Mouse (Mus musculus): ENCODE data around the gene Ms4a3. TPM values are rescaled to one million over a fixed set of nuclear protein-coding genes. Genes with fewer than 3 reads are reported as not detected.

The Ms4a3 gene
- polyA plus RNA-seq (2015; fragmentation: Nextera tagmentation; extraction: Ambion mirVana): 29.8 and 33.2 TPM in 2 replicates

DNA sequence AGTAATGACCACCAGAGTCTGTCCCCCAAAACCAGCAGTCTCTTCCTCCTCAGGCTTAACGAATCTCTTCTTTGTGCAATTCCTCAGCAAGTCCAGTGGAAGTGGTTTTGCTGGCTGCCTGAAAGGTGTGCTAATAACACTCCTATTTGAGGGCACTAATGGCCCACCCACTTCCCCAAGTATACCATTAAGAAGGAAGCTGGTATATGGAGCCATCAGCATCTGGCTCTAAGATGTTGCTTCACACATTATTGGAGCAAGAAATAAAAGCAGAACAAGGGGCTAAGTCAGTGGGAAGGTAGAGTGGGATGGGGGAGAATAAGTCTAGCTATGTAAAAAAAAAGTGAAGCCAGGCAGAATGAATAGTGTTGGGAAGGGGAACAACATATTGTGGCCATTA is at the start of gene Ms4a3:
Gene Ms4a3, minus strand, starts transcription at position 120 of the 400 bp plus-strand sequence.
- H3K9me3 ChIP-seq (replicated peaks; ENCODE audit: control insufficient read depth, low read length): no peaks in the 10 kb centered on the region
- WGBS (ENCODE audit: insufficient replicate concordance): 50% methylated on average over 1 of the region's 1 CpGs
- no peaks in the 10 kb centered on the region for H3K36me3 ChIP-seq (ENCODE audit: control insufficient read depth, insufficient read depth)
- H3K4me2 ChIP-seq (ENCODE audit: low read depth, low read length): no peak within 1 kb of the TSS
- no peak for ATAC-seq (ENCODE audit: low read depth)
- no peaks in the 10 kb centered on the region for H3K27me3 ChIP-seq (ENCODE audit: control insufficient read depth, insufficient read depth, low read depth, low read length)
- no peaks in the 10 kb centered on the region for H3K4me1 ChIP-seq (ENCODE audit: control insufficient read depth, low read depth, low read length)
- H3K27ac ChIP-seq (ENCODE audit: low read length): no peak within 1 kb of the TSS
- H3K9ac ChIP-seq (ENCODE audit: low read depth, low read length): no peak within 1 kb of the TSS
- peak within 1 kb of the TSS; percentile 13; the same call in 1 of the 2 replicates for H3K4me3 ChIP-seq (ENCODE audit: low read depth, low read length)

- no peaks in the 10 kb centered on the region for H3K36me3 ChIP-seq (ENCODE audit: control insufficient read depth, insufficient read depth)
- no peaks in the 10 kb centered on the region; the same call in 1 of the 2 replicates for H3K4me1 ChIP-seq (ENCODE audit: control insufficient read depth, low read depth, low read length)
- ATAC-seq (ENCODE audit: low read depth): peak; percentile 35; the same call in 1 of the 2 replicates
- H3K27me3 ChIP-seq (ENCODE audit: control insufficient read depth, insufficient read depth, low read depth, low read length): no peaks in the 10 kb centered on the region
- no peak overlapping the region for H3K4me2 ChIP-seq (ENCODE audit: low read depth, low read length)
- H3K27ac ChIP-seq (ENCODE audit: low read length): no peak overlapping the region
- H3K4me3 ChIP-seq (ENCODE audit: low read depth, low read length): no peak overlapping the region
- H3K9ac ChIP-seq (ENCODE audit: low read depth, low read length): no peak overlapping the region
- H3K9me3 ChIP-seq (replicated peaks; ENCODE audit: control insufficient read depth, low read length): no peaks in the 10 kb centered on the region
These were observed 20.9 kb upstream of the Ms4a3 start for GRCm38 (mm10) chr19:11661562-11661961.

- Histone ChIP-seq H3K27me3 (ENCODE audit: control insufficient read depth, insufficient read depth, low read depth, low read length) (no peaks in the 10 kb centered on the region), H3K36me3 (ENCODE audit: control insufficient read depth, insufficient read depth) (no peaks in the 10 kb centered on the region), H3K9me3 (replicated peaks; ENCODE audit: control insufficient read depth, low read length) (no peaks in the 10 kb centered on the region), H3K9ac (ENCODE audit: low read depth, low read length) (no peak within 1 kb of the TSS), H3K4me1 (ENCODE audit: control insufficient read depth, low read depth, low read length) (no peaks in the 10 kb centered on the region; the same call in 1 of the 2 replicates), H3K4me2 (ENCODE audit: low read depth, low read length) (no peak within 1 kb of the TSS), H3K27ac (ENCODE audit: low read length) (no peak within 1 kb of the TSS), H3K4me3 (ENCODE audit: low read depth, low read length) (no peak within 1 kb of the TSS)
- ATAC-seq (ENCODE audit: low read depth): no peak
- WGBS (ENCODE audit: insufficient replicate concordance): 84% methylated on average over 5 of the region's 5 CpGs
These were observed 19.8 kb upstream of the Ms4a3 start, which contains the start of gene Oosp2 for GRCm38 (mm10) chr19:11660459-11660858. Gene Oosp2 (minus strand): TSS chr19:11660559.

- Histone ChIP-seq H3K4me1 (ENCODE audit: control insufficient read depth, low read depth, low read length) (no peaks in the 10 kb centered on the region; the same call in 1 of the 2 replicates), H3K9me3 (replicated peaks; ENCODE audit: control insufficient read depth, low read length) (no peaks in the 10 kb centered on the region), H3K27me3 (ENCODE audit: control insufficient read depth, insufficient read depth, low read depth, low read length) (no peaks in the 10 kb centered on the region), H3K4me2 (ENCODE audit: low read depth, low read length) (no peak overlapping the region), H3K9ac (ENCODE audit: low read depth, low read length) (no peak overlapping the region), H3K36me3 (ENCODE audit: control insufficient read depth, insufficient read depth) (no peaks in the 10 kb centered on the region), H3K27ac (ENCODE audit: low read length) (no peak overlapping the region), H3K4me3 (ENCODE audit: low read depth, low read length) (no peak overlapping the region)
- ATAC-seq (ENCODE audit: low read depth): no peak
- WGBS (ENCODE audit: insufficient replicate concordance): 44% methylated on average over 2 of the region's 2 CpGs
These were observed 18.5 kb upstream of the Ms4a3 start for GRCm38 (mm10) chr19:11659142-11659541.

DNA sequence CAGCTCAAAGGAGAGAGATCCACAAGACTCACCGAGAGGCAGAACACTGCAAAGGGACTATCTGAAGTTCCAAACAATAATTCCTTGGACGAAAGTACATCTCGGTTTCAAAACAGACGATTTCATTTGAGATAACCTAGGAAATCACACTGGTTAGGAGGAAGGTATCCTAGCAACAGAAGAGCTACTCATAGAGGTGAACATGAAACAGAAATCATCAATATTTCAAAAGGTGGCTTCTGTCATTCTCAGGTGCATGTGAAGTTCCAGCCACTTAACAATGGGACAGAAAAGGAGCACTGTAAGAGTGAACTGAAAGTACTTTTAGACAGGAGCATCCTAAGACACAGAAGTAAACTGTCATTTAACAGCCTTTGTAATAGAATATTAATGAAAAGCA is 8.9 kb upstream of the Ms4a3 start:
- Histone ChIP-seq H3K9ac (ENCODE audit: low read depth, low read length) (no peak overlapping the region), H3K27ac (ENCODE audit: low read length) (no peak overlapping the region), H3K36me3 (ENCODE audit: control insufficient read depth, insufficient read depth) (no peaks in the 10 kb centered on the region), H3K4me3 (ENCODE audit: low read depth, low read length) (no peak overlapping the region), H3K27me3 (ENCODE audit: control insufficient read depth, insufficient read depth, low read depth, low read length) (no peaks in the 10 kb centered on the region), H3K4me2 (ENCODE audit: low read depth, low read length) (no peak overlapping the region), H3K4me1 (ENCODE audit: control insufficient read depth, low read depth, low read length) (no peaks in the 10 kb centered on the region), H3K9me3 (replicated peaks; ENCODE audit: control insufficient read depth, low read length) (no peaks in the 10 kb centered on the region)
- WGBS (ENCODE audit: insufficient replicate concordance): 62% methylated on average over 4 of the region's 4 CpGs
- no peak for ATAC-seq (ENCODE audit: low read depth)

GRCm38 (mm10) chr19:11646166-11646565 is 5.5 kb upstream of the Ms4a3 start:
- H3K27me3 ChIP-seq (ENCODE audit: control insufficient read depth, insufficient read depth, low read depth, low read length): no peaks in the 10 kb centered on the region
- no peak for ATAC-seq (ENCODE audit: low read depth)
- H3K4me2 ChIP-seq (ENCODE audit: low read depth, low read length): no peak overlapping the region
- H3K4me3 ChIP-seq (ENCODE audit: low read depth, low read length): no peak overlapping the region
- no peak overlapping the region for H3K9ac ChIP-seq (ENCODE audit: low read depth, low read length)
- H3K4me1 ChIP-seq (ENCODE audit: control insufficient read depth, low read depth, low read length): no peaks in the 10 kb centered on the region
- no peaks in the 10 kb centered on the region for H3K36me3 ChIP-seq (ENCODE audit: control insufficient read depth, insufficient read depth)
- H3K9me3 ChIP-seq (replicated peaks; ENCODE audit: control insufficient read depth, low read length): no peaks in the 10 kb centered on the region
- no peak overlapping the region for H3K27ac ChIP-seq (ENCODE audit: low read length)
- WGBS (ENCODE audit: insufficient replicate concordance): 50% methylated on average over 3 of the region's 3 CpGs

- Histone ChIP-seq H3K4me3 (ENCODE audit: low read depth, low read length) (no peak overlapping the region), H3K4me1 (ENCODE audit: control insufficient read depth, low read depth, low read length) (no peaks in the 10 kb centered on the region), H3K27me3 (ENCODE audit: control insufficient read depth, insufficient read depth, low read depth, low read length) (no peaks in the 10 kb centered on the region), H3K9me3 (replicated peaks; ENCODE audit: control insufficient read depth, low read length) (no peaks in the 10 kb centered on the region), H3K4me2 (ENCODE audit: low read depth, low read length) (no peak overlapping the region), H3K27ac (ENCODE audit: low read length) (no peak overlapping the region), H3K36me3 (ENCODE audit: control insufficient read depth, insufficient read depth) (no peaks in the 10 kb centered on the region), H3K9ac (ENCODE audit: low read depth, low read length) (no peak overlapping the region)
- WGBS (ENCODE audit: insufficient replicate concordance): 44% methylated on average over 4 of the region's 4 CpGs
- ATAC-seq (ENCODE audit: low read depth): no peak
These were observed 1.6 kb downstream of the Ms4a3 start for GRCm38 (mm10) chr19:11639038-11639437.

GRCm38 (mm10) chr19:11635572-11635971 is 5.1 kb downstream of the Ms4a3 start:
- Histone ChIP-seq H3K9ac (ENCODE audit: low read depth, low read length) (no peak overlapping the region), H3K4me2 (ENCODE audit: low read depth, low read length) (no peak overlapping the region), H3K4me1 (ENCODE audit: control insufficient read depth, low read depth, low read length) (no peaks in the 10 kb centered on the region), H3K27ac (ENCODE audit: low read length) (no peak overlapping the region), H3K27me3 (ENCODE audit: control insufficient read depth, insufficient read depth, low read depth, low read length) (no peaks in the 10 kb centered on the region), H3K9me3 (replicated peaks; ENCODE audit: control insufficient read depth, low read length) (no peaks in the 10 kb centered on the region), H3K36me3 (ENCODE audit: control insufficient read depth, insufficient read depth) (no peaks in the 10 kb centered on the region), H3K4me3 (ENCODE audit: low read depth, low read length) (no peak overlapping the region)
- 23% methylated on average over 5 of the region's 5 CpGs for WGBS (ENCODE audit: insufficient replicate concordance)
- ATAC-seq (ENCODE audit: low read depth): no peak

DNA sequence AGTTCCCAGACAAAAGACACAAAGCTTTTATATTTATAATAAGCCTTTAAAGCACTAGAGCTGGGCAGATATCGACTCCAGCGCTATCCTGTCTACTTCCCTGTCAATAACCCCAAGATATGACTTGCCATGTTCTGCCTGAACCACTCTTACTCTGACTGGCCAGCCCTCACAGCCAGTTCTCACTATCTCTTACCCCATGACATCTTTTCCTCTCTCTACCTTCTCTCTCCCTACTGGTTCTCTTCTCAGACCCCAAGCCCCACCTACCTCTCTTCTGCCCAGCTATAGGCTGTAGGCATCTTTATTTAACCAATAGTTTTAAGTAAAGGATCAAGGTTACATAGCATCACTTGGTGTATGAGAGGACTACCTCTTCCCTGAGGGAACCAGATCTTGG is 6.3 kb downstream of the Ms4a3 start:
- ATAC-seq (ENCODE audit: low read depth): no peak
- Histone ChIP-seq H3K9me3 (replicated peaks; ENCODE audit: control insufficient read depth, low read length) (no peaks in the 10 kb centered on the region), H3K4me1 (ENCODE audit: control insufficient read depth, low read depth, low read length) (no peaks in the 10 kb centered on the region), H3K9ac (ENCODE audit: low read depth, low read length) (no peak overlapping the region), H3K27me3 (ENCODE audit: control insufficient read depth, insufficient read depth, low read depth, low read length) (no peaks in the 10 kb centered on the region), H3K4me2 (ENCODE audit: low read depth, low read length) (no peak overlapping the region), H3K27ac (ENCODE audit: low read length) (no peak overlapping the region), H3K36me3 (ENCODE audit: control insufficient read depth, insufficient read depth) (no peaks in the 10 kb centered on the region), H3K4me3 (ENCODE audit: low read depth, low read length) (no peak overlapping the region)
- 52% methylated on average over 2 of the region's 2 CpGs for WGBS (ENCODE audit: insufficient replicate concordance)
